Mouse (Mus musculus): ENCODE results near the gene Pkd1l1. TPM values are rescaled to one million over a fixed set of nuclear protein-coding genes. Genes with fewer than 3 reads are reported as not detected.

Gene Pkd1l1
- not detected for total RNA-seq (2021)
- long read RNA-seq, experiment 1 = 0 reads
- long read RNA-seq, experiment 2 = 0 reads

- DNase-seq = no peak
- intact Hi-C loops (cut with DNase I) = no loop called here
These were observed at the start of gene Pkd1l1 for GRCm38 (mm10) chr11:8973166-8973565. Pkd1l1 (minus strand) TSS chr11:8973266.

GRCm38 (mm10) chr11:9020207-9020606 lies 47.1 kb upstream of the Pkd1l1 start:
- no peak for DNase-seq
- intact Hi-C loops (cut with DNase I) = no loop called here

- intact Hi-C loops (cut with DNase I) = no loop called here
- DNase-seq = no peak
These were observed 45.6 kb upstream of the Pkd1l1 start for GRCm38 (mm10) chr11:9018491-9019267.

- DNase-seq = no peak
- intact Hi-C loops (cut with DNase I) = no loop called here
These were observed 41.7 kb upstream of the Pkd1l1 start for GRCm38 (mm10) chr11:9014740-9015139.

- intact Hi-C loops (cut with DNase I) = no loop called here
- no peak for DNase-seq
These were observed 38.3 kb upstream of the Pkd1l1 start for GRCm38 (mm10) chr11:9011348-9011747.

- intact Hi-C loops (cut with DNase I) = no loop called here
- peak; percentile 81 to 85 for DNase-seq
These were observed 37.8 kb upstream of the Pkd1l1 start, which contains the start of gene Hus1 for GRCm38 (mm10) chr11:9010853-9011339. Hus1 (minus strand) TSS chr11:9011191.

GRCm38 (mm10) chr11:9010416-9010815 lies 37.4 kb upstream of the Pkd1l1 start:
- DNase-seq = no peak
- intact Hi-C loops (cut with DNase I) = no loop called here

- DNase-seq = no peak
- intact Hi-C loops (cut with DNase I) = no loop called here
These were observed 35.7 kb upstream of the Pkd1l1 start for GRCm38 (mm10) chr11:9008761-9009160.

GRCm38 (mm10) chr11:8988084-8988483 lies 15.0 kb upstream of the Pkd1l1 start:
- no peak for DNase-seq
- intact Hi-C loops (cut with DNase I) = no loop called here

- intact Hi-C loops (cut with DNase I) = no loop called here
- DNase-seq = no peak
These were observed 13.0 kb upstream of the Pkd1l1 start for GRCm38 (mm10) chr11:8986058-8986457.

GRCm38 (mm10) chr11:8983237-8983861 lies 10.3 kb upstream of the Pkd1l1 start:
- intact Hi-C loops (cut with DNase I) = loop anchor here (2.0 kb wide), 1 partner anchor 153 kb away; no protein-coding TSS in a partner anchor
- peak in 1 of 2 experiments; percentile 63 for DNase-seq

- DNase-seq = no peak
- intact Hi-C loops (cut with DNase I) = no loop called here
These were observed 5.1 kb upstream of the Pkd1l1 start for GRCm38 (mm10) chr11:8978154-8978553.

- no peak for DNase-seq
- intact Hi-C loops (cut with DNase I) = no loop called here
These were observed 973 bp downstream of the Pkd1l1 start for GRCm38 (mm10) chr11:8972093-8972492.

GRCm38 (mm10) chr11:8970509-8970908 lies 2.6 kb downstream of the Pkd1l1 start:
- no peak for DNase-seq
- intact Hi-C loops (cut with DNase I) = no loop called here

GRCm38 (mm10) chr11:8968094-8968493 lies 5.0 kb downstream of the Pkd1l1 start:
- DNase-seq = no peak

GRCm38 (mm10) chr11:8958572-8958971 lies 14.5 kb downstream of the Pkd1l1 start:
- intact Hi-C loops (cut with DNase I) = loop anchor here (5.0 to 10.0 kb wide), 2 partner anchors 426 to 534 kb away; no protein-coding TSS in a partner anchor

More at GRCm38 (mm10) chr11:8968094-8968493, 5.0 kb downstream of the Pkd1l1 start:
- intact Hi-C loops (cut with DNase I) = no loop called here

GRCm38 (mm10) chr11:8958108-8958507 lies 15.0 kb downstream of the Pkd1l1 start:
- intact Hi-C loops (cut with DNase I) = loop anchor here (5.0 to 10.0 kb wide), 2 partner anchors 426 to 533 kb away; no protein-coding TSS in a partner anchor

More at GRCm38 (mm10) chr11:8958572-8958971, 14.5 kb downstream of the Pkd1l1 start:
- no peak for DNase-seq

GRCm38 (mm10) chr11:8957023-8957422 lies 16.0 kb downstream of the Pkd1l1 start:
- intact Hi-C loops (cut with DNase I) = loop anchor here (5.0 to 10.0 kb wide), 2 partner anchors 425 to 532 kb away; no protein-coding TSS in a partner anchor
- DNase-seq = no peak

More at GRCm38 (mm10) chr11:8958108-8958507, 15.0 kb downstream of the Pkd1l1 start:
- no peak for DNase-seq

- DNase-seq = no peak
- intact Hi-C loops (cut with DNase I) = loop anchor here (5.0 to 10.0 kb wide), 2 partner anchors 423 to 531 kb away; no protein-coding TSS in a partner anchor
These were observed 17.4 kb downstream of the Pkd1l1 start for GRCm38 (mm10) chr11:8955678-8956077.

GRCm38 (mm10) chr11:8949765-8950430 lies 23.2 kb downstream of the Pkd1l1 start:
- DNase-seq = no peak
- intact Hi-C loops (cut with DNase I) = loop anchor here (10.0 kb wide), 1 partner anchor 525 kb away; no protein-coding TSS in a partner anchor
